Mouse (Mus musculus): ENCODE measurements around the gene Gm9999.
A peak's percentile ranks its signal among the peaks of the same experiment; 100 is the strongest.
"Not testable (repeated sequence)": the region's sequence is repeated elsewhere in the genome, so short reads cannot be mapped to it uniquely, and the experiment has no call there.

Gm9999 gene

GRCm38 (mm10) chr7:47000644-47000983, 17.2 kb downstream of the Gm9999 start:
- no peak for DNase-seq

GRCm38 (mm10) chr7:47001125-47001899, 17.9 kb downstream of the Gm9999 start:
- no peak for DNase-seq

GRCm38 (mm10) chr7:47001900-47002275, 18.5 kb downstream of the Gm9999 start:
- DNase-seq: no peak

GRCm38 (mm10) chr7:47003411-47004115, 20.2 kb downstream of the Gm9999 start:
- no peak for DNase-seq

- DNase-seq: no peak
These were observed 23.9 kb downstream of the Gm9999 start for GRCm38 (mm10) chr7:47007109-47007780.

GRCm38 (mm10) chr7:47007818-47008167, 24.4 kb downstream of the Gm9999 start:
- no peak for DNase-seq

- peak; percentile 99 for DNase-seq
These were observed 25.0 kb downstream of the Gm9999 start, which contains the start of gene Spty2d1 for GRCm38 (mm10) chr7:47008168-47008993. Gene Spty2d1 (minus strand): TSS chr7:47008411.

- no peak for DNase-seq
These were observed 29.9 kb downstream of the Gm9999 start for GRCm38 (mm10) chr7:47013131-47013767.

GRCm38 (mm10) chr7:47014564-47015389, 31.4 kb downstream of the Gm9999 start:
- DNase-seq: no peak

- peak; percentile 58 for DNase-seq
These were observed 32.1 kb downstream of the Gm9999 start for GRCm38 (mm10) chr7:47015390-47016065.

- no peak for DNase-seq
These were observed 33.2 kb downstream of the Gm9999 start for GRCm38 (mm10) chr7:47016602-47017001.

GRCm38 (mm10) chr7:47017146-47017545, 33.8 kb downstream of the Gm9999 start:
- DNase-seq: no peak

GRCm38 (mm10) chr7:47019641-47020040, 36.3 kb downstream of the Gm9999 start:
- no peak for DNase-seq

- no peak for DNase-seq
These were observed 37.6 kb downstream of the Gm9999 start for GRCm38 (mm10) chr7:47020956-47021355.

GRCm38 (mm10) chr7:47022482-47022881, 39.1 kb downstream of the Gm9999 start:
- DNase-seq: no peak

- peak; percentile 90 for DNase-seq
These were observed 40.1 kb downstream of the Gm9999 start for GRCm38 (mm10) chr7:47023530-47023929.

GRCm38 (mm10) chr7:47024454-47024853, 41.1 kb downstream of the Gm9999 start:
- DNase-seq: no peak

- no peak for DNase-seq
These were observed 42.0 kb downstream of the Gm9999 start for GRCm38 (mm10) chr7:47025429-47025828.

GRCm38 (mm10) chr7:47026899-47027298, 43.5 kb downstream of the Gm9999 start:
- DNase-seq: not testable (repeated sequence)

GRCm38 (mm10) chr7:47027520-47027919, 44.1 kb downstream of the Gm9999 start:
- DNase-seq: no peak
